Mouse (Mus musculus) MEL (cell line): ENCODE measurements around the gene Edar.

Experiments
- BHLHE40 ChIP-seq: IDR thresholded peaks from 2 replicates; pipeline ENCODE4 v1.6.1; 2012; ENCODE audit warnings: low read depth, mild to moderate bottlenecking, inconsistent platforms, low read length, improper control_type of control experiment, borderline replicate concordance
- CHD2 ChIP-seq: IDR thresholded peaks from 2 replicates; pipeline ENCODE4 v1.6.1; 2011; ENCODE audit warnings: low read length, improper control_type of control experiment
- CTCF ChIP-seq, 3 experiments: IDR thresholded peaks in 2 of 3; conservative IDR thresholded peaks in 1 of 3; 2 replicates each; pipeline ENCODE4 v1.5.1; 2011 to 2012; ENCODE audit warnings: low read length in 3 of 3, low read depth in 2 of 3, mild to moderate bottlenecking in 2 of 3, improper control_type of control experiment in 1 of 3, inconsistent platforms in 1 of 3, mixed read lengths in 1 of 3, moderate library complexity in 1 of 3; ENCODE audit not compliant: control insufficient read depth in 1 of 3, insufficient read depth in 1 of 3, poor library complexity in 1 of 3, severe bottlenecking in 1 of 3
- HCFC1 ChIP-seq: IDR thresholded peaks from 2 replicates; pipeline ENCODE4 v1.6.1; 2012; ENCODE audit warnings: low read depth, mild to moderate bottlenecking, inconsistent platforms, low read length, improper control_type of control experiment, moderate library complexity

DNA sequence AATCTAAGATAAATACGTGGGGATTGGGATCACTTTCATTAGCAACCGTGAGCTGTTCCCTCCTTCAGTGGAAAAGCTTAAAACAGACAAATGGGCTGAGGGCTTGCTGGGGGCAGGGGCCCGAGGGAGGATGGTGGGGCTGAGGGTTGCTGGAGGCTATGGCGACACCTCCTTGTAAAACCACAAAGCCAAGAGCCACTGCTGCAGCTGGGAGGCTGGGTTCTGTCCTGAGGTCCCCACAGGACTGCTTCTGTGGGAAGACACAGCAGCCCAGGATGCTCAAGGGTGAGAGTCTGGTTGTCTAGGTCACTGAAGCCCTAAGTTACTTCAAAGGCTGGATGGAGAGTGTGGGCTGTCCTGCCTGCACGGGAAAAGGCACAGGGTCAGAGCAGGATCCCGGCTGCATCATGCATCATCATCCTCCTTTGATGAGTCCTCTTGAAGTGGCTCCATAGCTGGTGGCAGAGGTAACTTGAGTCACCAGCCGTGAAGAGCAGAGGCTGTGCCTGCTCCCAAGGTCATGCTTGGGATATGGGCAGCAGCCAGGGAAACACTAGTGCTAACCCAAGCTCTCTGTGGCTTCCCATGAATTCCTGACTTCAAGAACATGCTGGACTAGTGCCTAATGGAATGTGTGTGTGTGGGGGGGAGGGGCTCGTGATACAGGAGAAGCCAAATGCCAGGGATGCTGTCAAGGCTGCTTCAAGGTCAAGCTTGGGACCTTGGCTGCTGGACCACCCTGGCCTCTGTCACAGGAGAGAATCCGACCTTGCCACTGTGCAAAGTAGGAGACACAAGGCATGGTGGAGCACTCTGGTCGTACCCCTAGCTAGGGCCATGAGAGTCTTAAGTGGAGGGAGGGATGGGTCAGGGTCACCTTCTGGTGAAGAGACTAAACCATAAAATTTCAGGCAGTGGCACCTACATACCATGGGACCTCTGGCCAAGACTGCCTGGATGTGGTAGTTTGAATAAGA, 22.7 kb downstream of the Edar start:
- TF ChIP-seq HCFC1 = no peak
- TF ChIP-seq CTCF (IDR thresholded peaks at IDR 0.05 in 2 of 3, conservative IDR thresholded peaks at IDR 0.05 in 1 of 3; ENCODE audit: control insufficient read depth in 1 of 3, insufficient read depth in 1 of 3, low read depth in 2 of 3, low read length in 3 of 3, poor library complexity in 1 of 3, severe bottlenecking in 1 of 3) = no peak
- TF ChIP-seq CHD2 = no peak
- no peak for TF ChIP-seq BHLHE40
